Mouse (Mus musculus) kidney, adult 8-10 months (tissue): Measurements from ENCODE around the gene Stard8.
"Not testable (repeated sequence)": the region's sequence is repeated elsewhere in the genome, so short reads cannot be mapped to it uniquely, and the experiment has no call there.

ENCODE experiments used
- DNase-seq, 2 experiments: peaks; one replicate each; pipeline ENCODE4 v3.0.0; 2022

The Stard8 gene

GRCm38 (mm10) chrX:99003046-99003445 is at the start of gene Stard8:
TSS of gene Stard8 (plus strand) at chrX:99003248.
- DNase-seq = no peak

DNA sequence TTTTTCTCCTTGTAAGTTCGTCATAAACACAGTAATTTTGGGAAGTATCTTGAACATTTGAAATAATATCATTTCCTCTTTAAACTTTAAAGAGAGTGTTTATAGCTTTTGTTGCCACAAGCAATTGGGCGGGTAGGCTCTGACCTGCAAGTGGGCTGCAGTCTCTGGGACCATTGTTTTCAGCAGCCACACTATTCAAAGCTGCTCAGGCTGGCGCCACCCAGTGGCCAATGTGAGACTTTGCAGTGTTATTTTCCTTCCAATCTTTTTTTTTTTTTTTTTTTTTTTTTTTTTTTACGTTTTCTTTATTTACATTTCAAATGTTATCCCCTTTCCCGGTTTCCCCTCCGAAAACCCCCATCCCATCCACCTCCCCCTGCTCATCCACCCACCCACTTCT is 49.1 kb upstream of the Stard8 start:
- no peak for DNase-seq

GRCm38 (mm10) chrX:98958287-98958686 is 44.8 kb upstream of the Stard8 start:
- no peak for DNase-seq

GRCm38 (mm10) chrX:98959050-98959449 is 44.0 kb upstream of the Stard8 start:
- no peak for DNase-seq

GRCm38 (mm10) chrX:98963742-98964141 is 39.3 kb upstream of the Stard8 start:
- DNase-seq = no peak

- no peak for DNase-seq
Measured at GRCm38 (mm10) chrX:98964513-98964912, 38.5 kb upstream of the Stard8 start.

DNA sequence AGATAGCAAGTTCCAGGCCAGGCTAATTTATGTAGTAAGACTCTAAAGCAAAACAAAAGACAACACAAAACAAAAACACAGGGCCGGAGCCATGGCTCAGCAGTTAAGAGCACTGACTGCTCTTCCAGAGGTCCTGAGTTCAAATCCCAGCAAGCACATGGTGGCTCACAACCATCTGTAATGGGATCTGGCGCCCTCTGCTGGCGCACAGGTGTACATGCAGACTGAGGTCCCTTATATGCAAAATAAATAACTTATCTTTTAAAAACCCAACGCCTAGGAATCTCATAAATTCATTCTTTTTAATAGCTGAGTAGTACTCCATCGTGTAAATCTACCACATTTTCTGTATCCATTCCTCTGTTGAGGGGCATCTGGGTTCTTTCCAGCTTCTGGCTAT is 16.4 kb upstream of the Stard8 start:
- DNase-seq = not testable (repeated sequence)

DNA sequence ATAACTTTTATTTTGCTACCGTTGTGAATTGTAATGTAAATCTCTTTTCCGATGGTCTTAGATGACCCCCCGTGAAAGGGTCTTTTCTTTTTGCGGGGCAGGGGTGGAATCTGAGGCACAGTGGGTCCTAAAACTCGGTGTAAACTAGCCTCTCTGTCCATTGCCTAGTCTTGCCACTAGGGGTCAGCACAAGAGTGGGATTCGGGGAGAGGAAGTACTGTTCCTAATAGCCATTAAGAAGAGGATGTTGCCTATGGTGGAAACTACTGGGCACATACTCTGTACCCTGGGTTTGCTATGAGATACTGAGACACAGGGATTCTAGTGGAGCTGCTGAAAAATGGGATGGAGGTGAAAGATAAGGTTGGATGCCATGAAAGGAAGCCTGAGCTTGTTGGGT is 13.5 kb upstream of the Stard8 start:
- peak; percentile 33 to 62 for DNase-seq

- no peak for DNase-seq
Measured at GRCm38 (mm10) chrX:99002065-99002464, 983 bp upstream of the Stard8 start.

GRCm38 (mm10) chrX:99010581-99010980 is 7.5 kb downstream of the Stard8 start:
- no peak for DNase-seq

- DNase-seq = no peak
Measured at GRCm38 (mm10) chrX:99011281-99011680, 8.2 kb downstream of the Stard8 start.

- no peak for DNase-seq
Measured at GRCm38 (mm10) chrX:99012486-99012885, 9.4 kb downstream of the Stard8 start.

GRCm38 (mm10) chrX:99015705-99016104 is 12.7 kb downstream of the Stard8 start:
- no peak for DNase-seq

GRCm38 (mm10) chrX:99016987-99017386 is 13.9 kb downstream of the Stard8 start:
- no peak for DNase-seq

GRCm38 (mm10) chrX:99017874-99018273 is 14.8 kb downstream of the Stard8 start:
- no peak for DNase-seq

GRCm38 (mm10) chrX:99019303-99019702 is 16.3 kb downstream of the Stard8 start:
- peak in 1 of 2 experiments; percentile 15 for DNase-seq

GRCm38 (mm10) chrX:99020215-99020614 is 17.2 kb downstream of the Stard8 start:
- DNase-seq = no peak

DNA sequence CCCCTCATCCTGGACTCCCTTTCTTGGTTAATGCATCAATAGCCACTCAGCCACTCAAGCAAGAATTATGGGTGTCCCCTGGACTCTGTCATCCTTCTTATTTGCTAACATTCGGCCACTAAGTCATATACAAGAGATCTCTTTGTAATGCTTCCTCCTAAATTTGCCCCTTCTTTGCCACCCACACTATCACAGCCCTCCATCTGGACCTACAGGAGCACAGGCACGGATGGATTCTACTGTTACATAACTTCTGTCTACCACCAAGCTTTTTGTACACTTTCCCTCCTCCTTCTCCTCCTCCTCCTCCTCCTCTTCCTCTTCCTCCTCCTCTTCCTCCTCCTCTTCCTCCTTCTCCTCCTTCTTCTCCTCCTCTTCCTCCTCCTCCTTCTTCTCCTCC is 18.5 kb downstream of the Stard8 start:
- DNase-seq = no peak

DNA sequence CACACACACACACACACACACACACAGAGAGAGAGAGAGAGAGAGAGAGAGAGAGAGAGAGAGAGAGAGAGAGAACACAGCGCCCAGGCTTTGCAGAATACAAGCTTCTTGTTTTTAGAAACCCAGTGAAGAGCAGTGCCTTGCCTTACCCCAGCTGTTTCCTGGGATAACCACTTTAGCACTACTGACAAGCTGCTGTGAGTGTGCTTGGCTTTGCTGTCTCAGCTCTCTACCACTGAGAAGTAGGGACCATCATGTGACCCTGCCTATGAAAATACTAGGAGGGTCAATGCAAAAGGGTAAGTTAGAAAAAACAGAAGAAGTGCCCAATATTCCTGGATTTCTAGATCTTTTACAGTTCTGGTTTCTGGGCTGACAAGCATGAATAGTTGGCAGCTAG is 20.9 kb downstream of the Stard8 start:
- DNase-seq = no peak

DNA sequence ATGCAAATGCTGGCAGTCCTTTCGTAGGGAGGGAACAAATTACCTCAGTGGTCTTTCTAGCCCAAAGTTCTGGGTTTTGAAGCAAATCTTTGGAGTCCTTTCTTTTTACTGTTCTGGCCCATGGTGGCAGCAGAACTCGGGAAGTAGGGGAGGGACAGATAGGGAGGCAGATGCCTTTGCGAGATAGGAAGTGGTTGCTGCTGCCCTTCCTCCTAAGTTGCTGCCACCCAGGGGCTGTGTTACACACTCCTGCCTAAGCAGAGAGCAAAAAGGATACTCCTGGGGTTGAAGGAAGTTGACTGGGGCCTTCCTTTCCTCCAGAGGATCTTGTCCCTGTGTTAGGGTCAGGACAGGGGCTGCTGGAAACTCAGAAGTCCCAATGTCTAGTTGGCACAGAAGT is 32.4 kb downstream of the Stard8 start:
- no peak for DNase-seq

DNA sequence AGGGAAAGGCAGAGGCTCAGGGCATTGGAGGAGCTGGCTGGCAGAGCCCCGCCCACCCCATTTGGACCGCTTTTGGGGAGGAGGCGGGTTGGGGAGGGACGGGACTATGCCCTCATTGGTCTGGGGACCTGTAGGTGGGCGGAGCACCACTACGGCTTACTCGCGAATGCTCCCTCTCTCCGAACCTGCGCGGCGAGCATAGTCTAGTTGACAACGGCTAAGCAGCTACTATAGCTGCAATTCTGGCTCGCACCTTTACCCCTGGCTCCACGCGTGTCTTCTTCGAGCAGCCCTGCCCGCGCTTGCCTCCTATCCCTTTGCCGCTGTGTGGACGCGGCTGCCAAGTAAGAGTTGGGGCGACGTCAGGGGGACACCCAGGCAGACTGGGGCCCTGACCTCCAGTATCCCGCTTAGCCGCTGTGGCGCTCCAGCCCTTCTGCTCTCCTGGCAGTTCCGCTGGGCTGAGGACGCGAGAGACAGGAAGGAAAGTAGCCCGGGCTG is 39.5 kb downstream of the Stard8 start:
- peak; percentile 91 to 95 for DNase-seq

DNA sequence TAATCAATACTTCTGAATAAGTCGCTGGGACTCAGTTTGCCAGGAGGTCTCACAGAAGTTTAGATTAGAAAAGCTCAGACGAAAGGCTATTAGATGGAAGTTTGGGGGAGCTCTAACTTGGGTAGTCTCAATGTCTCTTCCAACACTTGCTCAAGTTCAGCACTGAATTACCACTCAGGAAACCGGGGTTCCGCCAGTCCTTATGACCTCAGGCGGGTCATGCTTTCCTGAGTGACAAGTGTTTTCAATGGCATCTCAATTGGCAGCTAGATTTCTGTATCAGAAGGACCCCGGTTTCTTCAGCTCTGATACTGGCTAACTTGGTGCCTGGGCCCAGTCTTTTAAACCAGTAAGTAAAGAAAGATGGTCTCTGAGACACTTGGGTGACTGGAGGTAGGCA is 40.2 kb downstream of the Stard8 start:
- DNase-seq = no peak

- no peak for DNase-seq
Measured at GRCm38 (mm10) chrX:99043739-99044138, 40.7 kb downstream of the Stard8 start.

GRCm38 (mm10) chrX:99045315-99045714 is 42.3 kb downstream of the Stard8 start:
- no peak for DNase-seq

- peak; percentile 78 to 88 for DNase-seq
Measured at GRCm38 (mm10) chrX:99046360-99047055, 43.5 kb downstream of the Stard8 start.
